Mouse (Mus musculus): ENCODE measurements around the gene Cnot6l. TPM values are rescaled to one million over a fixed set of nuclear protein-coding genes. Genes with fewer than 3 reads are reported as not detected.

The Cnot6l gene
- total and polyA plus RNA-seq, 3 experiments: 19.6 to 33.4 (median 28.0) TPM

DNA sequence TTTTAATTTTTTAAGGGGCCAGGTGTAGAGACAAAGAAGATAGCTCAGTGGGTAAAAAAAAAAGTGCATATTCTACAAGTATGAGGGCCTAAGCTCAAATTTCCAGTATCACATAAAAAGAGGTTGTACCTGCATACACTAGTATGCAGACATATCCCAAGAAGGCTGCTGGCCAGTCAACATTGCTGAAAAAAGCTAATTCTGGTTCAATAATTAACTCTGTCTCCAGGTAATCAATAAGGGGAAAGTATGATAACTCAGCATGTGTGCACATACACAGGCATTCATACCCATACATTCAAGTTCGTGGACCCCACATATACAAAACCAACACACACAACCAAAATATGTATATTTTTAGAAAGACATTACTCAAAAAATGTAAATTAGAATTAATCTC is 59.3 kb downstream of the Cnot6l start:
- in situ Hi-C loops (cut with MboI; ENCODE audit: low pct_ligation_motif_present, low pct_unique_long_range_greater_than_20kb, low sequenced_read_pairs) (no loop called here), dilution Hi-C loops (cut with MboI; ENCODE audit: extremely low pct_ligation_motif_present, extremely low pct_unique_long_range_greater_than_20kb, low sequenced_read_pairs) (no loop called here)
- Histone ChIP-seq H3K9ac (ENCODE audit: insufficient read depth, low read depth) (no peak overlapping the region), H3K27ac (ENCODE audit: insufficient read depth, low read depth) (no peak overlapping the region), H3K79me2 (replicated peaks; ENCODE audit: control insufficient read depth, extremely low read depth, insufficient read depth, poor library complexity, severe bottlenecking) (no peaks in the 10 kb centered on the region), H3K4me3 (replicated peaks in 1 of 3; ENCODE audit: low read depth in 2 of 3, low read length in 2 of 3, poor library complexity in 1 of 3) (no peak overlapping the region), H3K27me3 (replicated peaks) (no peaks in the 10 kb centered on the region), H3K9me3 (replicated peaks; ENCODE audit: low read length) (no peaks in the 10 kb centered on the region), H3K4me1 (ENCODE audit: control insufficient read depth in 1 of 2, insufficient read depth in 2 of 2) (no peaks in the 10 kb centered on the region), H3K4me2 (ENCODE audit: insufficient read depth, low read depth, poor library complexity, severe bottlenecking) (no peak overlapping the region), H3K36me3 (replicated peaks in 1 of 2; ENCODE audit: control insufficient read depth in 1 of 2, insufficient read depth in 1 of 2, low read length in 1 of 2) (peaks cover 11 to 31% of the 10 kb centered on the region in 2 experiments)
- DNase-seq (ENCODE audit: extremely low read depth): no peak
- TF ChIP-seq ZNF384 (IDR thresholded peaks at IDR 0.05; ENCODE audit: low read depth, low read length): no peak
- no peak for TF ChIP-seq GABPA (IDR thresholded peaks at IDR 0.05; ENCODE audit: insufficient replicate concordance, low read depth, low read length)
- TF ChIP-seq MAFK (IDR thresholded peaks at IDR 0.05; ENCODE audit: insufficient replicate concordance, low read length): no peak
- no peak for TF ChIP-seq EP300 (IDR thresholded peaks at IDR 0.05; ENCODE audit: low read length)
- no peak for TF ChIP-seq USF2 (conservative IDR thresholded peaks at IDR 0.05; ENCODE audit: low read depth, low read length)
- TF ChIP-seq IRF4 (IDR thresholded peaks at IDR 0.05; ENCODE audit: low read depth, low read length): no peak

DNA sequence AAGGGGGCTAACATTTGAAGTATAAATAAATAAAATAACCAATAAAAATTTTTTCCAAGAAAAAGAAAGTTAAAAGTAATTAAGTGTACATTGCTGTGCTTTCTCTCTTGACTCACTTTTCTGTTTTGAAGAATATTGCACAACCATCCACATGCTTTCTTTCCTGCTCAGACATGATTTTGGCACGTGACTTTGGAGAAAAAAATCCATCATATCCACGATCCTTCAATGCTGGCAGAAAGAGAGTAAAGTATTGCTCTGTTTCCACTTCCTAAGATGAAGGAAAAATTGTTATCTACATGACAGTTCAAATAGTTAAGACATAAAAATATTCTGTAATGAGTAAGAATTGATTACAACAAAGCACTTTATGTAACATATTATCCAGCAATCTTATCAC is 72.5 kb downstream of the Cnot6l start:
- H3K9me3 ChIP-seq (replicated peaks; ENCODE audit: low read length): no peaks in the 10 kb centered on the region
- H3K9ac ChIP-seq (ENCODE audit: insufficient read depth, low read depth): no peak overlapping the region
- in situ Hi-C loops (cut with MboI; ENCODE audit: low pct_ligation_motif_present, low pct_unique_long_range_greater_than_20kb, low sequenced_read_pairs): no loop called here
- H3K4me3 ChIP-seq (replicated peaks in 1 of 3; ENCODE audit: low read depth in 2 of 3, low read length in 2 of 3, poor library complexity in 1 of 3): no peak overlapping the region
- no peak for TF ChIP-seq ELF1 (IDR thresholded peaks at IDR 0.05; ENCODE audit: low read depth, low read length)
- no peaks in the 10 kb centered on the region for H3K79me2 ChIP-seq (replicated peaks; ENCODE audit: control insufficient read depth, extremely low read depth, insufficient read depth, poor library complexity, severe bottlenecking)
- H3K4me1 ChIP-seq (ENCODE audit: control insufficient read depth in 1 of 2, insufficient read depth in 2 of 2): no peaks in the 10 kb centered on the region
- H3K36me3 ChIP-seq (replicated peaks in 1 of 2; ENCODE audit: control insufficient read depth in 1 of 2, insufficient read depth in 1 of 2, low read length in 1 of 2): peaks cover 6 to 23% of the 10 kb centered on the region in 2 experiments
- no peak for DNase-seq (ENCODE audit: extremely low read depth)
- no peak overlapping the region for H3K4me2 ChIP-seq (ENCODE audit: insufficient read depth, low read depth, poor library complexity, severe bottlenecking)
- no peaks in the 10 kb centered on the region for H3K27me3 ChIP-seq (replicated peaks)
- H3K27ac ChIP-seq (ENCODE audit: insufficient read depth, low read depth): no peak overlapping the region
- dilution Hi-C loops (cut with MboI; ENCODE audit: extremely low pct_ligation_motif_present, extremely low pct_unique_long_range_greater_than_20kb, low sequenced_read_pairs): no loop called here

DNA sequence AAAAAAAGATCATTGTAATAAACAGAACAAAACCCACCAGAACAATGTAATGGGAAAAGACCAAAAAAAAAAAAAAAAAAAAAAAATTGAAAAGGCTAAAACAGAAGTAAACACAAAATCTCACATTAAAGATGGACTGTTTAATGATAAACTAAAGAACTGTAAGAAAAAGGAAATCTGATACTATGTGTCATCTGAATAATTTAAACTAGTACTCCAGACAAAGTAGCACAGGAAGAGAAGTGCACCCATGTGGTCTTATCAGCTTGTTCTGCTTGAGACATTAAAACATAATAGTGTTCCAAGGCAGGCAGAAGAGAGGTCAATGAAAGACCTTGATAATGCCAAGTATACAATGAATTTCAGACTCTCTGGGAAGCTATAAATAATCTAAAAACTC is 78.6 kb downstream of the Cnot6l start:
- Histone ChIP-seq H3K9ac (ENCODE audit: insufficient read depth, low read depth) (no peak overlapping the region), H3K4me3 (replicated peaks in 1 of 3; ENCODE audit: low read depth in 2 of 3, low read length in 2 of 3, poor library complexity in 1 of 3) (no peak overlapping the region), H3K27ac (ENCODE audit: insufficient read depth, low read depth) (no peak overlapping the region), H3K4me2 (ENCODE audit: insufficient read depth, low read depth, poor library complexity, severe bottlenecking) (no peak overlapping the region), H3K36me3 (replicated peaks in 1 of 2; ENCODE audit: control insufficient read depth in 1 of 2, insufficient read depth in 1 of 2, low read length in 1 of 2) (peaks cover 9 to 45% of the 10 kb centered on the region in 2 experiments), H3K27me3 (replicated peaks) (no peaks in the 10 kb centered on the region), H3K4me1 (ENCODE audit: control insufficient read depth in 1 of 2, insufficient read depth in 2 of 2) (no peaks in the 10 kb centered on the region), H3K79me2 (replicated peaks; ENCODE audit: control insufficient read depth, extremely low read depth, insufficient read depth, poor library complexity, severe bottlenecking) (no peaks in the 10 kb centered on the region), H3K9me3 (replicated peaks; ENCODE audit: low read length) (no peaks in the 10 kb centered on the region)
- TF ChIP-seq RCOR1 (conservative IDR thresholded peaks at IDR 0.05; ENCODE audit: low read depth, low read length) (no peak), ZMIZ1 (IDR thresholded peaks at IDR 0.05; ENCODE audit: low read depth, low read length) (no peak), MYC (IDR thresholded peaks at IDR 0.05; ENCODE audit: low read depth, low read length) (no peak)
- dilution Hi-C loops (cut with MboI; ENCODE audit: extremely low pct_ligation_motif_present, extremely low pct_unique_long_range_greater_than_20kb, low sequenced_read_pairs): no loop called here
- DNase-seq (ENCODE audit: extremely low read depth): no peak
- in situ Hi-C loops (cut with MboI; ENCODE audit: low pct_ligation_motif_present, low pct_unique_long_range_greater_than_20kb, low sequenced_read_pairs): no loop called here

All from CH12.LX (cell line).